Mouse (Mus musculus) liver, adult (tissue): ENCODE results near the gene Gm47189.
"Not testable (repeated sequence)": the region's sequence is repeated elsewhere in the genome, so short reads cannot be mapped to it uniquely, and the experiment has no call there.

Experiments
- GATA4 ChIP-seq: IDR thresholded peaks from 2 replicates; pipeline ENCODE4 v1.6.1; 2014; ENCODE audit warnings: mild to moderate bottlenecking, low read length; ENCODE audit not compliant: insufficient replicate concordance

The Gm47189 gene

GRCm38 (mm10) chr14:41772341-41772740 is at the start of gene Gm47189:
TSS of gene Gm47189 (minus strand) at chr14:41772441.
- TF ChIP-seq GATA4 = not testable (repeated sequence)

GRCm38 (mm10) chr14:41750514-41750913 is 21.7 kb downstream of the Gm47189 start, which contains the start of gene Gm7929:
TSS of gene Gm7929 (minus strand) at chr14:41750614.
- not testable (repeated sequence) for TF ChIP-seq GATA4
